ENCODE assay signal across 25 mouse cellular contexts in the genomic region with DNA sequence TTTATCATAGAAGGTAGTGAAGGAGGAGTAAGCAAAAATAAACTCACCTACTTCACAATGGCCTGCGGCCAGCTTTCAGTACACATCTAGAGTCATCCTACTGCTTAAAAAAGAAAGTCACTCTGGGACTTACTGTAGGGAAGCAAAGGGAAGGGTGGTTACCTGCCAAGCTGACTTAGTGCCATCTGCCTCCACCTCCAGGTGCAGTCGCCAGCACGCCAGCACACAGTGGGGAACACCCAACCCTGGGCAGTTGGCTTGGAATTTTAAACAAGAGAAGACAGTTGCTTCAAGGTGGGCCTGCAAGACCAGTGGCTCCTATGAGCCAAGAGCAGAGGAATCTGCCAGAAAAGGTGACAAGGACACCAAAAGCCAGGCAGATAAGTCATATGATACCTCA. TPM values are rescaled to one million over a fixed set of nuclear protein-coding genes. Genes with fewer than 3 reads are reported as not detected.
DNase-seq lines count a peak whose midpoint lies in the region; ATAC-seq and TF ChIP-seq lines count a peak whose summit lies in the region.
"Had no signal": no experiment of that assay in that cellular context is flagged by ENCODE, and none has a peak within 500 bp of the region (broad histone marks: within the 10 kb centered on the region; RNA-seq: fewer than 3 reads in every experiment).

No protein-coding gene starts in this region.

- H3K36me3 ChIP-seq in heart, embryonic 16.5 days (ENCODE audit: control insufficient read depth, insufficient read depth): no peaks in the 10 kb centered on the region
- no peaks in the 10 kb centered on the region for H3K36me3 ChIP-seq in hindbrain, postnatal 0 days (ENCODE audit: insufficient read depth, low read length)
- H3K36me3 ChIP-seq: embryonic facial prominence, embryonic 13.5 days; midbrain, embryonic 10.5 days had no signal

- WGBS in heart, embryonic 16.5 days: 75% methylated on average over 3 of the region's 3 CpGs
- 90% methylated on average over 3 of the region's 3 CpGs for WGBS in hindbrain, postnatal 0 days

- H3K4me2 ChIP-seq in heart, embryonic 16.5 days (ENCODE audit: low read depth, low read length): no peak overlapping the region
- no peak overlapping the region for H3K4me2 ChIP-seq in hindbrain, postnatal 0 days (ENCODE audit: low read depth, low read length)
- H3K4me2 ChIP-seq: embryonic facial prominence, embryonic 13.5 days; forebrain, embryonic 13.5 days; hindbrain, embryonic 14.5 days had no signal

- H3K27ac ChIP-seq in heart, embryonic 16.5 days (ENCODE audit: low read length): 0 out of 2 replicates have a peak overlapping the region, but pooled peaks have one; percentile 24
- H3K27ac ChIP-seq in hindbrain, postnatal 0 days: no peak overlapping the region
- H3K27ac ChIP-seq: embryonic facial prominence, embryonic 13.5 days; forebrain, embryonic 13.5 days; hindbrain, embryonic 14.5 days; midbrain, embryonic 10.5 days had no signal

- H3K4me3 ChIP-seq in heart, embryonic 16.5 days (ENCODE audit: low read length): no peak overlapping the region
- no peak overlapping the region for H3K4me3 ChIP-seq in hindbrain, postnatal 0 days (ENCODE audit: low read length)
- H3K4me3 ChIP-seq: embryonic facial prominence, embryonic 13.5 days; erythroblast, embryonic 14.5 days; forebrain, embryonic 13.5 days; midbrain, embryonic 10.5 days had no signal

- peak; percentile 71 for ATAC-seq in cerebellum, adult (ENCODE audit: insufficient number of reproducible peaks, low FRiP score, low TSS enrichment)
- ATAC-seq in heart, embryonic 16.5 days (replicated peaks; ENCODE audit: extremely low read depth, insufficient read depth, low FRiP score): no peak
- ATAC-seq in hindbrain, postnatal 0 days: no peak
- ATAC-seq: activated CD4-positive, CD25-positive, alpha-beta regulatory T cell, adult 4 months; forebrain, embryonic 13.5 days; lung, postnatal 0 days had no signal

- no peak overlapping the region for H3K9ac ChIP-seq in heart, embryonic 16.5 days (ENCODE audit: low read length)
- no peak overlapping the region for H3K9ac ChIP-seq in hindbrain, postnatal 0 days (replicated peaks; ENCODE audit: low read length)
- H3K9ac ChIP-seq: embryonic facial prominence, embryonic 13.5 days; forebrain, embryonic 13.5 days; hindbrain, embryonic 14.5 days had no signal

- no peak for TF ChIP-seq CTCF in hindbrain, postnatal 0 days (IDR thresholded peaks at IDR 0.05; ENCODE audit: low read depth)

- H3K4me1 ChIP-seq in heart, embryonic 16.5 days (ENCODE audit: control insufficient read depth, insufficient read depth, low read length): peaks cover 25% of the 10 kb centered on the region
- peaks cover 11% of the 10 kb centered on the region for H3K4me1 ChIP-seq in hindbrain, postnatal 0 days (ENCODE audit: insufficient read depth, low read length)
- H3K4me1 ChIP-seq: embryonic facial prominence, embryonic 13.5 days; midbrain, embryonic 10.5 days had no signal

- H3K9me3 ChIP-seq in heart, embryonic 16.5 days (replicated peaks; ENCODE audit: control insufficient read depth, low read length): no peaks in the 10 kb centered on the region
- H3K9me3 ChIP-seq in hindbrain, postnatal 0 days (ENCODE audit: low read length): no peaks in the 10 kb centered on the region
- H3K9me3 ChIP-seq: embryonic facial prominence, embryonic 13.5 days; forebrain, embryonic 13.5 days; midbrain, embryonic 10.5 days had no signal

- DNase-seq in cerebellum, postnatal 4 days (ENCODE audit: low spot score in 2 of 2): no peak
- DNase-seq in heart, postnatal 4 days: no peak
- DNase-seq in cerebellum, adult 9-10 months: peak; percentile 91
- DNase-seq in adrenal gland, postnatal 25 days: no peak
- DNase-seq in hindbrain, postnatal 0 days (ENCODE audit: low spot score): no peak
- DNase-seq: adrenal gland, adult 8-10 months; embryo, embryonic 11 days; kidney, adult 8-10 months; kidney, postnatal 10 days; thymus, postnatal 25 days had no signal

- no peaks in the 10 kb centered on the region for H3K27me3 ChIP-seq in heart, embryonic 16.5 days (ENCODE audit: control insufficient read depth, insufficient read depth, low read length)
- H3K27me3 ChIP-seq in hindbrain, postnatal 0 days (ENCODE audit: insufficient read depth, low read length): no peaks in the 10 kb centered on the region
- H3K27me3 ChIP-seq: embryonic facial prominence, embryonic 13.5 days; forebrain, embryonic 13.5 days had no signal

RNA-seq across cellular contexts. Expression of a gene that starts 55.6 kb away (rescaled TPM):
- polyA plus RNA-seq in heart, embryonic 16.5 days (2015; fragmentation: Nextera tagmentation; extraction: Ambion mirVana): 0.27 TPM in 1 of 2 replicates, not detected in the other
- under 1 TPM; 0.74 to 0.81 TPM for total RNA-seq in heart, postnatal 4 days (2021)
- 0.86 TPM in 1 of 2 replicates, not detected in the other for total RNA-seq in adrenal gland, postnatal 25 days (2021)
- 0.94 and 3.2 TPM in 2 replicates for total RNA-seq in hindbrain, postnatal 0 days (2014; rRNA removed)
- 0.39 and 0.59 TPM in 2 replicates for polyA plus RNA-seq in hindbrain, postnatal 0 days (2015; fragmentation: Nextera tagmentation; extraction: Ambion mirVana)
- total RNA-seq: granulocyte monocyte progenitor cell, adult 5-6 weeks; midbrain, postnatal 0 days had no signal
- polyA plus RNA-seq: activated CD4-positive, CD25-positive, alpha-beta regulatory T cell, adult 4 months; embryonic facial prominence, embryonic 13.5 days; erythroblast, embryonic 14.5 days; forebrain, embryonic 13.5 days; intestine, embryonic 14.5 days; liver, adult 2 months; liver, embryonic 16.5 days; spleen, adult 2 months had no signal

RNA-seq across cellular contexts. Expression of a gene that starts 58.7 kb away (rescaled TPM):
- polyA plus RNA-seq in heart, embryonic 16.5 days (2015; fragmentation: Nextera tagmentation; extraction: Ambion mirVana): 11.3 and 11.4 TPM in 2 replicates
- 10 to 100 TPM; 19.9 to 23.7 TPM for total RNA-seq in heart, postnatal 4 days (2021)
- 7.8 and 8.4 TPM in 2 replicates for total RNA-seq in adrenal gland, postnatal 25 days (2021)
- 40.7 and 43.1 TPM in 2 replicates for total RNA-seq in hindbrain, postnatal 0 days (2014; rRNA removed)
- polyA plus RNA-seq in hindbrain, postnatal 0 days (2015; fragmentation: Nextera tagmentation; extraction: Ambion mirVana): 21.3 and 23.0 TPM in 2 replicates
- total RNA-seq: granulocyte monocyte progenitor cell, adult 5-6 weeks had no signal
- polyA plus RNA-seq: erythroblast, embryonic 14.5 days had no signal
